Mouse (Mus musculus) liver, postnatal 0 days (tissue): ENCODE measurements at regions not wholly inside any gene's neighbourhood (a gene's known extent, or its start where the extent isn't known, plus 50 kb on each side); places are given as distances from the start of the nearest gene placed in this dataset.

Source experiments
- ATAC-seq: fragments of 200-750 bp; cut with Nextera tagmentation; 2 replicates; pipeline ENCODE4 v1.8.0; 2017; ENCODE audit warnings: mild to moderate bottlenecking, moderate library complexity
- DNase-seq: peaks from one replicate; pipeline ENCODE4 v3.0.0-alpha.2; 2016
- H3K27ac ChIP-seq: fragments of 300-500 bp; sonication (generic); 2 replicates; pipeline ENCODE4 v1.5.1; 2014; ENCODE audit warnings: antibody characterized with exemption, moderate library complexity, mild to moderate bottlenecking, low read depth
- H3K27me3 ChIP-seq: fragments of 300-500 bp; sonication (generic); 2 replicates; pipeline ENCODE4 v1.6.1; 2014; ENCODE audit warnings: low read length, control low read depth, mixed read lengths; ENCODE audit not compliant: insufficient read depth
- H3K36me3 ChIP-seq: fragments of 300-500 bp; sonication (generic); replicated peaks from 2 replicates; pipeline ENCODE4 v1.6.1; 2014; ENCODE audit warnings: mild to moderate bottlenecking, control low read depth, low read length, moderate library complexity, mixed read lengths; ENCODE audit not compliant: insufficient read depth
- H3K4me1 ChIP-seq: fragments of 300-500 bp; sonication (generic); 2 replicates; pipeline ENCODE4 v1.6.1; 2014; ENCODE audit warnings: antibody characterized with exemption, mild to moderate bottlenecking, control low read depth; ENCODE audit not compliant: insufficient read depth
- H3K4me2 ChIP-seq: fragments of 300-500 bp; sonication (generic); 2 replicates; pipeline ENCODE4 v1.6.1; 2014; ENCODE audit warnings: low read depth, mild to moderate bottlenecking, low read length, moderate library complexity, mixed read lengths
- H3K4me3 ChIP-seq: fragments of 300-500 bp; sonication (generic); 2 replicates; pipeline ENCODE4 v1.5.1; 2014; ENCODE audit warnings: low read depth, low read length
- H3K9ac ChIP-seq: fragments of 300-500 bp; sonication (generic); replicated peaks from 2 replicates; pipeline ENCODE4 v1.6.1; 2014; ENCODE audit warnings: mild to moderate bottlenecking, moderate library complexity
- H3K9me3 ChIP-seq: fragments of 300-500 bp; sonication (generic); 2 replicates; pipeline ENCODE4 v1.6.1; 2016; ENCODE audit warnings: mild to moderate bottlenecking, control low read depth, low read length, mixed read lengths
- CTCF ChIP-seq: sonication (generic); IDR thresholded peaks from 2 replicates; pipeline ENCODE4 v1.5.1; 2016; ENCODE audit warnings: antibody characterized with exemption, low read depth
- EP300 ChIP-seq: IDR thresholded peaks from 2 replicates; pipeline ENCODE4 v1.6.1; 2016; ENCODE audit warnings: antibody characterized with exemption, low read depth, mild to moderate bottlenecking
- WGBS: fragments of 180-500 bp; shearing (Covaris S2); extraction: QIAGEN DNeasy Blood & Tissue Kit; methylation state at CpG from one replicate; pipeline ENCODE4 v1.1.7; 2014; ENCODE audit not compliant: insufficient replicate concordance; 5-methylcytosine and 5-hydroxymethylcytosine counted together

- Histone ChIP-seq H3K36me3 (no peaks in the 10 kb centered on the region), H3K27me3 (no peaks in the 10 kb centered on the region), H3K27ac (no peak overlapping the region), H3K4me1 (no peaks in the 10 kb centered on the region), H3K4me2 (no peak overlapping the region), H3K9ac (no peak overlapping the region), H3K4me3 (no peak overlapping the region), H3K9me3 (no peaks in the 10 kb centered on the region)
- WGBS: 63% methylated on average over 7 of the region's 7 CpGs
- no peak for DNase-seq
- TF ChIP-seq CTCF (no peak), EP300 (no peak)
- no peak for ATAC-seq
Measured at GRCm38 (mm10) chr1:73374531-73375375, 359.0 kb upstream of the Tnp1 start.

- 70% methylated on average over 5 of the region's 5 CpGs for WGBS
- no peak for ATAC-seq
- Histone ChIP-seq H3K4me1 (no peaks in the 10 kb centered on the region), H3K36me3 (no peaks in the 10 kb centered on the region), H3K27me3 (no peaks in the 10 kb centered on the region), H3K4me3 (no peak overlapping the region), H3K9ac (no peak overlapping the region), H3K27ac (no peak overlapping the region), H3K4me2 (no peak overlapping the region), H3K9me3 (no peaks in the 10 kb centered on the region)
- no peak for TF ChIP-seq EP300
- TF ChIP-seq CTCF: no peak
- DNase-seq: no peak
Measured at GRCm38 (mm10) chr1:73368222-73368621, 352.5 kb upstream of the Tnp1 start.

- WGBS: 50% methylated on average over 4 of the region's 4 CpGs
- DNase-seq (no peak), ATAC-seq (no peak)
- H3K9ac ChIP-seq: no peak overlapping the region
- H3K4me2 ChIP-seq: no peak overlapping the region
- H3K4me3 ChIP-seq: no peak overlapping the region
- H3K27ac ChIP-seq: no peak overlapping the region
- H3K36me3 ChIP-seq: no peaks in the 10 kb centered on the region
- no peaks in the 10 kb centered on the region for H3K4me1 ChIP-seq
- TF ChIP-seq EP300 (no peak), CTCF (no peak)
- H3K27me3 ChIP-seq: no peaks in the 10 kb centered on the region
- H3K9me3 ChIP-seq: no peaks in the 10 kb centered on the region
Measured at GRCm38 (mm10) chr1:73365842-73366241, 350.1 kb upstream of the Tnp1 start.

- no peak overlapping the region for H3K4me3 ChIP-seq
- DNase-seq (no peak), ATAC-seq (no peak)
- no peak for TF ChIP-seq EP300
- TF ChIP-seq CTCF: no peak
- H3K27me3 ChIP-seq: no peaks in the 10 kb centered on the region
- WGBS: 77% methylated on average over 7 of the region's 7 CpGs
- no peak overlapping the region for H3K9ac ChIP-seq
- no peaks in the 10 kb centered on the region for H3K36me3 ChIP-seq
- no peak overlapping the region for H3K4me2 ChIP-seq
- H3K9me3 ChIP-seq: no peaks in the 10 kb centered on the region
- H3K27ac ChIP-seq: no peak overlapping the region
- H3K4me1 ChIP-seq: no peaks in the 10 kb centered on the region
Measured at GRCm38 (mm10) chr1:73364300-73364683, 348.6 kb upstream of the Tnp1 start.

GRCm38 (mm10) chr1:73363549-73364299 lies 348.0 kb upstream of the Tnp1 start:
- no peaks in the 10 kb centered on the region for H3K9me3 ChIP-seq
- H3K9ac ChIP-seq: no peak overlapping the region
- ATAC-seq (no peak), DNase-seq (no peak)
- H3K27ac ChIP-seq: no peak overlapping the region
- no peaks in the 10 kb centered on the region for H3K27me3 ChIP-seq
- 27% methylated on average over 7 of the region's 7 CpGs for WGBS
- no peaks in the 10 kb centered on the region for H3K4me1 ChIP-seq
- H3K36me3 ChIP-seq: no peaks in the 10 kb centered on the region
- no peak overlapping the region for H3K4me3 ChIP-seq
- H3K4me2 ChIP-seq: no peak overlapping the region
- TF ChIP-seq EP300 (no peak), CTCF (no peak)

- Histone ChIP-seq H3K9ac (no peak overlapping the region), H3K4me2 (no peak overlapping the region), H3K27ac (no peak overlapping the region), H3K9me3 (no peaks in the 10 kb centered on the region), H3K36me3 (no peaks in the 10 kb centered on the region), H3K4me3 (no peak overlapping the region), H3K27me3 (no peaks in the 10 kb centered on the region), H3K4me1 (no peaks in the 10 kb centered on the region)
- DNase-seq: no peak
- TF ChIP-seq CTCF: no peak
- TF ChIP-seq EP300: no peak
- no peak for ATAC-seq
- WGBS: 84% methylated on average over 1 of the region's 1 CpGs
Measured at GRCm38 (mm10) chr1:73362122-73362521, 346.4 kb upstream of the Tnp1 start.
